Mouse (Mus musculus) MEL (cell line): Measurements from ENCODE around the gene Ints13. TPM values are rescaled to one million over a fixed set of nuclear protein-coding genes. Genes with fewer than 3 reads are reported as not detected.
A peak's percentile ranks its signal among the peaks of the same experiment; 100 is the strongest.

Experiments used
- DNase-seq: peaks from one replicate; pipeline ENCODE4 v3.0.0; 2011; ENCODE audit warnings: low read depth, low spot score
- H3K27ac ChIP-seq: 2 replicates; pipeline ENCODE4 v1.5.1; 2012; ENCODE audit warnings: low read depth, mild to moderate bottlenecking, control low read depth, low read length, moderate library complexity; ENCODE audit not compliant: control insufficient read depth
- H3K27me3 ChIP-seq, 2 experiments: fragments of 150-350 bp in 1 of 2; sonication (generic) in 1 of 2; 2 replicates each; pipeline ENCODE4 v1.6.1; 2012; ENCODE audit warnings: low read length in 2 of 2, mild to moderate bottlenecking in 2 of 2, improper control_type of control experiment in 1 of 2, moderate library complexity in 1 of 2; ENCODE audit not compliant: insufficient read depth in 2 of 2, control insufficient read depth in 1 of 2
- H3K36me3 ChIP-seq, 2 experiments: 2 replicates each; pipeline ENCODE4 v1.6.1; 2012 to 2014; ENCODE audit warnings: low read length in 2 of 2, improper control_type of control experiment in 1 of 2, inconsistent platforms in 1 of 2, mild to moderate bottlenecking in 1 of 2; ENCODE audit not compliant: insufficient read depth in 2 of 2, control insufficient read depth in 1 of 2
- H3K4me1 ChIP-seq, 2 experiments: fragments of 150-350 bp in 1 of 2; sonication (generic) in 1 of 2; 2 replicates each; pipeline ENCODE4 v1.6.1; 2012; ENCODE audit warnings: low read length in 2 of 2, improper control_type of control experiment in 1 of 2, mild to moderate bottlenecking in 1 of 2; ENCODE audit not compliant: insufficient read depth in 2 of 2, control insufficient read depth in 1 of 2
- H3K4me3 ChIP-seq, 2 experiments: fragments of 150-350 bp in 1 of 2; sonication (generic) in 1 of 2; 2 replicates each; pipeline ENCODE4 v1.5.1; 2012; ENCODE audit warnings: low read depth in 2 of 2, low read length in 2 of 2, mild to moderate bottlenecking in 2 of 2, moderate library complexity in 2 of 2, control low read depth in 1 of 2, improper control_type of control experiment in 1 of 2; ENCODE audit not compliant: control insufficient read depth in 1 of 2, insufficient read depth in 1 of 2
- H3K79me2 ChIP-seq: 2 replicates; pipeline ENCODE4 v1.6.1; 2012; ENCODE audit warnings: mild to moderate bottlenecking, low read length, moderate library complexity; ENCODE audit not compliant: control insufficient read depth, poor library complexity, insufficient read depth
- H3K9ac ChIP-seq: 2 replicates; pipeline ENCODE4 v1.6.1; 2012; ENCODE audit warnings: low read depth, mild to moderate bottlenecking, control low read depth, low read length, moderate library complexity; ENCODE audit not compliant: control insufficient read depth, poor library complexity, severe bottlenecking
- H3K9me3 ChIP-seq: fragments of 150-350 bp; sonication (generic); replicated peaks from 2 replicates; pipeline ENCODE4 v1.6.1; 2012; ENCODE audit warnings: mild to moderate bottlenecking, low read length, improper control_type of control experiment, moderate library complexity; ENCODE audit not compliant: insufficient read depth
- BHLHE40 ChIP-seq: IDR thresholded peaks from 2 replicates; pipeline ENCODE4 v1.6.1; 2012; ENCODE audit warnings: low read depth, mild to moderate bottlenecking, inconsistent platforms, low read length, improper control_type of control experiment, borderline replicate concordance
- CHD1 ChIP-seq: IDR thresholded peaks from 2 replicates; pipeline ENCODE4 v1.6.1; 2012; ENCODE audit warnings: low read depth, mild to moderate bottlenecking, inconsistent platforms, low read length, improper control_type of control experiment
- CTCF ChIP-seq, 3 experiments: IDR thresholded peaks in 2 of 3; conservative IDR thresholded peaks in 1 of 3; 2 replicates each; pipeline ENCODE4 v1.5.1; 2011 to 2012; ENCODE audit warnings: low read length in 3 of 3, low read depth in 2 of 3, mild to moderate bottlenecking in 2 of 3, improper control_type of control experiment in 1 of 3, inconsistent platforms in 1 of 3, mixed read lengths in 1 of 3, moderate library complexity in 1 of 3; ENCODE audit not compliant: control insufficient read depth in 1 of 3, insufficient read depth in 1 of 3, poor library complexity in 1 of 3, severe bottlenecking in 1 of 3
- E2F4 ChIP-seq: IDR thresholded peaks from 2 replicates; pipeline ENCODE4 v1.6.1; 2011; ENCODE audit warnings: low read depth, low read length, improper control_type of control experiment, borderline replicate concordance
- ELF1 ChIP-seq: IDR thresholded peaks from 2 replicates; pipeline ENCODE4 v1.6.1; 2014; ENCODE audit warnings: low read depth, mild to moderate bottlenecking, inconsistent platforms, low read length, improper control_type of control experiment, moderate library complexity
- EP300 ChIP-seq, 2 experiments: IDR thresholded peaks; 2 replicates each; pipeline ENCODE4 v1.6.1; 2011; ENCODE audit warnings: improper control_type of control experiment in 2 of 2, low read length in 2 of 2, low read depth in 1 of 2, mild to moderate bottlenecking in 1 of 2
- ETS1 ChIP-seq: IDR thresholded peaks from 2 replicates; pipeline ENCODE4 v1.6.1; 2012; ENCODE audit warnings: low read depth, mild to moderate bottlenecking, inconsistent platforms, low read length, improper control_type of control experiment, moderate library complexity
- MAX ChIP-seq: IDR thresholded peaks from 2 replicates; pipeline ENCODE4 v1.6.1; 2011; ENCODE audit warnings: low read length, improper control_type of control experiment
- MXI1 ChIP-seq: IDR thresholded peaks from 2 replicates; pipeline ENCODE4 v1.6.1; 2011; ENCODE audit warnings: mild to moderate bottlenecking, low read depth, low read length, improper control_type of control experiment
- POLR2AphosphoS2 ChIP-seq: IDR thresholded peaks from 2 replicates; pipeline ENCODE4 v1.6.1; 2011; ENCODE audit warnings: low read length, improper control_type of control experiment
- SIN3A ChIP-seq: IDR thresholded peaks from 2 replicates; pipeline ENCODE4 v1.6.1; 2012; ENCODE audit warnings: low read length, improper control_type of control experiment, inconsistent platforms
- TBP ChIP-seq: IDR thresholded peaks from 2 replicates; pipeline ENCODE4 v1.8.0; 2011; ENCODE audit warnings: low read depth, low read length, improper control_type of control experiment
- TCF12 ChIP-seq: IDR thresholded peaks from 2 replicates; pipeline ENCODE4 v1.6.1; 2014; ENCODE audit warnings: low read depth, mild to moderate bottlenecking, inconsistent platforms, low read length, improper control_type of control experiment, moderate library complexity
- ZC3H11A ChIP-seq: IDR thresholded peaks from 2 replicates; pipeline ENCODE4 v1.6.1; 2012; ENCODE audit warnings: low read depth, mild to moderate bottlenecking, inconsistent platforms, low read length, improper control_type of control experiment
- ZNF384 ChIP-seq: IDR thresholded peaks from 2 replicates; pipeline ENCODE4 v1.6.1; 2012; ENCODE audit warnings: low read depth, mild to moderate bottlenecking, inconsistent platforms, low read length, improper control_type of control experiment
- polyA plus RNA-seq, 2 experiments: library from polyadenylated mRNA; stranded (reverse) in 1 of 2; unstranded in 1 of 2; fragments of >175 nt in 1 of 2; fragments of >200 nt in 1 of 2; gene quantifications; 2 replicates each; pipeline versions ENCODE4 v1.2.1 to v1.2.4; 2012; ENCODE audit warnings: low replicate concordance in 2 of 2, low read depth in 1 of 2; ENCODE audit not compliant: insufficient read length in 2 of 2, insufficient read depth in 1 of 2, missing spikeins in 1 of 2
- total RNA-seq: library from RNA; depleted of rRNA; stranded (reverse); fragments of 300-350 nt; gene quantifications from 2 replicates; pipeline ENCODE4 v1.2.3, GENCODE M21; 2012

Gene Ints13
- total and polyA plus RNA-seq, 3 experiments: 63.5 to 70.2 TPM; not detected in 1

- TF ChIP-seq SIN3A (no peak; the same call in none of the 2 replicates), POLR2AphosphoS2 (no peak), E2F4 (no peak), EP300 (IDR thresholded peaks at IDR 0.05; ENCODE audit: low read depth in 1 of 2, low read length in 2 of 2) (no peak), ZNF384 (no peak)
- TF ChIP-seq, all 39 proteins: peak for 8
These were observed 75.5 kb downstream of the Ints13 start, which contains the start of gene Itpr2 (continued) for GRCm38 (mm10) chr6:146501866-146502804.

DNA sequence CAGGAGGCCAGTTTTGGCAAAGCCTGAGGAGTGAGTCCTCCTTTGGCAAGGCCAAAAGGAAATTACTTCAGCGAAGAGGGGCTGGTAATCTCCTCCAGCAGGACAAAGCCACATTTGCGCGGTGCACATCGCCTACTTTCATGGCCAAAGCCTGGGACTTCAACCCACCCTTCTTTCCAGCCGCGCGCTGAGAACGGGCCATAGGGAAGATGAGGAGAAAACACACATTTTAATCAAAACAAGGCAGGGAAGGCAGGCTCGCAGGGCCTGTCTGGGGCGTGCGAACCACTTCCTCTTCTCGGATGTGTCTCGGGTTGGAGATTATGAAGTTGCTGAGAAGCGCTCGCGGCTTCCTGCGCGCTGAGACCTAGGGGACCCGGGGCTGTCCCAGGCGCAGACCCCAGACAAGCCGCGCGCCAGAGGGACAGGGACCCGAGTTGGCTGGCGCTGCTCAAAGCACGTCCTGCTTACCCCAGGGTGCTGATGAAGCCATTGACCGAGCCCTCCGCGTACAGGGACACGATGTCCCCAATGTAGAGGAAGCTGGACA, 76.2 kb downstream of the Ints13 start:
- peak; percentile 91 for DNase-seq
- 0 out of 2 replicates have a peak, but pooled peaks have one; percentile 36 for TF ChIP-seq TCF12
- TF ChIP-seq CHD1: no peak
- peak; percentile 41; the same call in 1 of the 2 replicates for TF ChIP-seq ETS1
- TF ChIP-seq TBP: peak; percentile 65; the same call in 1 of the 2 replicates
- no peak for TF ChIP-seq ZC3H11A
- peak; percentile 81 for TF ChIP-seq SIN3A
- peak; percentile 34; the same call in 1 of the 2 replicates for TF ChIP-seq MAX
- TF ChIP-seq CTCF (IDR thresholded peaks at IDR 0.05 in 2 of 3, conservative IDR thresholded peaks at IDR 0.05 in 1 of 3; ENCODE audit: control insufficient read depth in 1 of 3, insufficient read depth in 1 of 3, low read depth in 2 of 3, low read length in 3 of 3, poor library complexity in 1 of 3, severe bottlenecking in 1 of 3): no peak
- TF ChIP-seq MXI1: peak; percentile 62; the same call in 1 of the 2 replicates
- TF ChIP-seq ELF1: 0 out of 2 replicates have a peak, but pooled peaks have one; percentile 48
- TF ChIP-seq BHLHE40: 0 out of 2 replicates have a peak, but pooled peaks have one; percentile 22
- peaks cover 0 to 10% of the 10 kb centered on the region in 2 experiments; a peak in 2 of 4 replicates for H3K36me3 ChIP-seq
- peak overlapping the region; percentile 27 for H3K27ac ChIP-seq
- H3K79me2 ChIP-seq: no peaks in the 10 kb centered on the region; the same call in 1 of the 2 replicates
- H3K9me3 ChIP-seq: no peaks in the 10 kb centered on the region
- H3K9ac ChIP-seq: peak overlapping the region; percentile 74
- H3K27me3 ChIP-seq: no peaks in the 10 kb centered on the region
- peak overlapping the region; percentile 82 to 94 for H3K4me3 ChIP-seq
- H3K4me1 ChIP-seq: peaks cover 12 to 23% of the 10 kb centered on the region in 2 experiments
